Mouse (Mus musculus) megakaryocyte-erythroid progenitor cell, adult 5 weeks (primary cell): ENCODE results near the gene Shisal2a. TPM values are rescaled to one million over a fixed set of nuclear protein-coding genes. Genes with fewer than 3 reads are reported as not detected.

ENCODE experiments used
- polyA plus RNA-seq: library from polyadenylated mRNA; stranded (reverse); fragments of >175 nt; gene quantifications from 2 replicates; pipeline ENCODE4 v1.2.3, GENCODE M21; 2012

Shisal2a gene
- not detected in 2 replicates for polyA plus RNA-seq

DNA sequence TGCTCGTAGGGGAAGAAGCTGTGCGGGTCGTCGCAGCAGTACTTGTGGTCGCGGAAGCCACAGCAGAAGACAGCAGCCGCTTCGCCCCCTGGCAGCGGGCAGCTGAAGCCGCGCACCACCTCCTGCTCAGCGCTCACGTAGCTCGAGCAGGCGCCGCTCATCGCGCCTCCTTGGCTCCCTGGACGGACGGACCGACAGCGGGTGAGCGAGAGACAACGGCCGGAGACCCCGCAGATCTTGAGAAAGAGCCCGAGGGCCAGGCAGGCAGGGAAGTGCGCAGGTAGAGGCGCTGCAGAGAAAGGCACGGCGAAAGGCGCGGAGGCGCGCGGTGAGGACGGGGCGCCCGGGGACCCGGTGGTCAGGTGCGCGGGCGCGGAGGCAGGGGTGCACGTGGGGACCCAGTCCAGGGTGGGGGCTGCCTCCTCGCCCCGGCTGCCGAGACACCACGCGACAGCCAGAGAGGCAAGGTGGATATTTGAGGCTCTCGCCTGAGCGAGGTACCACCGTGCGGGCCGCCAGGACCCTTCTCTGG is at the start of gene Shisal2a:
TSS of gene Shisal2a (minus strand) at position 167 of the 532 bp plus-strand sequence.

DNA sequence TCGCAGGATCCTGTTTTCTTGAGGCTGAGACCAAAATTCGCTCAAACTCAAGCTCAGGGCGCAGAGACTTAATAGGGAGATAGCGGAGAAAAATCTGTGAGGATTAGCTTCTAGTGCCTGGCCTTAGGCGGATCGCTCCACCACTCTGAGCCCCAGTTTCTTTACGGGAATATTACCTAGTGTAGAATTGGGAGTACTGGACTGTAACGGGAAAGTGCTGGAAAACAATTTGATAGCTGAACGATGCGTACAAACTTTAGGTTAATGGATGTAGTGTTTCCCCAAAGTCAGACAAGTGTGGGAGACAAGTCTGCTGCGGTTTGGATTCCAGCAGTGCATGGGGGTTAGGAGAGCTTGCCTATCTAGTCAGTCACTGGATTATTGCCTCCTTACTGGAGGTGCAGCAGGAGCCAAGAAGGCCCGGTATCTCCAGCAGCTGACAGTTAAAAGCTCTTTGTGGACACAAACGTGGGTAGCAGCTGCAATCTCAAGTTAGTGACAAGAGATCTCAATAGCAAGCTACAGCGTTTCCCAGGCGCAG is 23.8 kb upstream of the Shisal2a start, which contains the start of gene Gpx7:
TSS of gene Gpx7 (minus strand) at position 101 of the 541 bp plus-strand sequence.

DNA sequence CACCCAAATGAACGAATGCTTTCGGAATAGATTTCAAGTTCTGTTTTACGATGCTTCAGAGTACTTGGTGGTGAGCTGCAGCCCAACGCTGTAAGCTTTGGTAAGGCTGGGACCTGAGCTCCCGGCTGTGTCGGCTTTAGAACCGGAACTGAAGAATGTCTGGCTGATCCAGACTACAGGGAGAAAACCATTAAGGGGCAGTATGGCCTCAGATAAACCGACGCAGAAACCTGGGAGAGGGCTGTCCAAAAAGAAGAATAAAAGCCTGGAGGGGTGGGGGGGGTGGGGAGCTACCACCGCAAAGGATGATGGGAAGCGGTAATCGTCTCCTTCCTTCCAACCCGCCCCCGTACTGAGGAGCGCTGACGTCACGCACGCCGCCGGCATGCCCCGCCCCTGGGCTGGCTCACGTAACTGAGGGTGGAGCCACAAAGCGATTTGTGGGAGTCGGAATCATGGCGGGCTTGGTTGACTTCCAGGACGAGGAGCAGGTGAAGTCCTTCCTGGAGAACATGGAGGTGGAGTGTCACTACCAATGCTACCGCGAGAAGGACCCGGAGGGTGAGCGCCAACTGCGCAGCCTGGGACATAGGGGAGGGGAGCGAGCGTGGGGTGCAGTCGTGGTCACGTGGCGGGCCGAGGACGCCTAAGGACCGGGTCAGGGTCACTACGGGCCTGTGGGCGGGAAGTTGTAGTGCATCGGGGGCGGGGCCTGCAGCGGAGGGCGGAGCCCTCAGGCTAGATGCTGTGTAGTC is 55.2 kb downstream of the Shisal2a start, which contains the start of gene Coa7:
TSS of gene Coa7 (plus strand) at position 411 of the 755 bp plus-strand sequence.

Other genes starting within 250 kb of the Shisal2a start
- gene Scp2, start 238.4 kb downstream of the Shisal2a start, polyA plus RNA-seq: 55.6 and 59.9 TPM in 2 replicates
- 0.78 and 0.85 TPM in 2 replicates for gene Echdc2, start 217.9 kb downstream of the Shisal2a start, polyA plus RNA-seq
- not detected in 2 replicates for gene Zyg11a, start 165.3 kb downstream of the Shisal2a start, polyA plus RNA-seq
- gene Zyg11b, start 82.3 kb downstream of the Shisal2a start, polyA plus RNA-seq: 2.0 and 2.1 TPM in 2 replicates
- 2.3 and 2.4 TPM in 2 replicates for gene Coa7, start 55.2 kb downstream of the Shisal2a start, polyA plus RNA-seq
- gene Gpx7, start 23.6 kb upstream of the Shisal2a start, polyA plus RNA-seq: 1.2 and 2.2 TPM in 2 replicates
- gene Tut4, start 76.1 kb upstream of the Shisal2a start, polyA plus RNA-seq: 20.4 and 24.7 TPM in 2 replicates
- 2.3 and 4.1 TPM in 2 replicates for gene Prpf38a, start 196.0 kb upstream of the Shisal2a start, polyA plus RNA-seq
- gene Orc1, start 196.1 kb upstream of the Shisal2a start, polyA plus RNA-seq: 19.5 and 24.8 TPM in 2 replicates
- gene Cc2d1b, start 236.6 kb upstream of the Shisal2a start, polyA plus RNA-seq: 91.3 and 120 TPM in 2 replicates